Mouse (Mus musculus) left cerebral cortex, postnatal 10 days (tissue): ENCODE data around the gene 9130213A22Rik. TPM values are rescaled to one million over a fixed set of nuclear protein-coding genes. Genes with fewer than 3 reads are reported as not detected.
A peak's percentile ranks its signal among the peaks of the same experiment; 100 is the strongest.

Experiments
- DNase-seq, 2 experiments: peaks; one replicate each; pipeline ENCODE4 v3.0.0; 2021 to 2022; ENCODE audit warnings: low spot score in 2 of 2, mixed read lengths in 1 of 2; ENCODE audit errors: extremely low spot score in 1 of 2
- intact Hi-C: fragments of 180-260 bp; cut with DNase I; formaldehyde crosslinking; loops from one replicate; pipeline ENCODE4 v1.15.1; 2025
- total RNA-seq, 2 experiments: library from RNA; stranded (reverse); gene quantifications; 2 replicates each; pipeline ENCODE4 v1.2.3; 2021

Gene 9130213A22Rik
- total RNA-seq, 2 experiments from 2014 or later: 0.51 to 0.64 TPM

DNA sequence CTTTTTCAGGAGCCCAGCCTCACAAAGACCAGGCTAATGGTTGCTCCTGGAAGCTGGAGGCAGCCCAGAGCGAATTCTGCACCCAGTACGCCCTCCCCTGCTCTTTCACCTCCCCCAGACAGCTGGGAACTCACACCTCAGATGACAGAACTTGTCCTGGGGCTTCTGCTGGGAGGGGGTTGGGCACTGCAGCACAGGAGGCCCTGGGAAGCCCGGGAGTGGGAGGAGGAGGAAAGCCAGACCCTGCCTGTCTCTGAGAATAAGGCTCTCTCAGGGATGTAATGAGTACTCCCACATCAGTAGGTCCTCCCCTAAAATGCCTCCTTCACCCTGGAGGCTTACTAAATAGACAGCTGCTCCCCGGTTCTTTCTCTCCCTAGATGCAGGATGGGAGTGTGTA, 35.3 kb downstream of the 9130213A22Rik start:
- intact Hi-C loops: no loop called here
- DNase-seq: no peak

DNA sequence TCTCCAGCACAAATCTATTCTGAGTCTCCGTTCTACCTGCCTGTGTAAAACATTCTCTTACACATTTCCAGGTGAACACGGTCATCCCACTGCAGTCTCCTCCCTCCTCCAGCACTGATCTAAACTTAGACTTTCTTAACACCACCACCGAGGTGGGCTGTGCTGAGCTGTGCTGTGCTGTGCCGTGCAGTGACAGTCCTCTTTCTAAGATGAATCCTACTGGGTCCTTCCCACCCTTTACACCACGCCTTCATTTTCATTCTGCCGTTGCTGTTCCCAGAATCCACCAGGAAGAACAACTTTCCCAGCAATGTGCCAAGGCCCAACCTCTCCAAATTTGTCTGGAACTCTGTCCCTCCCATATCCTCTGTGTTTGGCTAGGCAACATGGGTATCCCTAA, 36.0 kb downstream of the 9130213A22Rik start:
- intact Hi-C loops: no loop called here
- no peak for DNase-seq

DNA sequence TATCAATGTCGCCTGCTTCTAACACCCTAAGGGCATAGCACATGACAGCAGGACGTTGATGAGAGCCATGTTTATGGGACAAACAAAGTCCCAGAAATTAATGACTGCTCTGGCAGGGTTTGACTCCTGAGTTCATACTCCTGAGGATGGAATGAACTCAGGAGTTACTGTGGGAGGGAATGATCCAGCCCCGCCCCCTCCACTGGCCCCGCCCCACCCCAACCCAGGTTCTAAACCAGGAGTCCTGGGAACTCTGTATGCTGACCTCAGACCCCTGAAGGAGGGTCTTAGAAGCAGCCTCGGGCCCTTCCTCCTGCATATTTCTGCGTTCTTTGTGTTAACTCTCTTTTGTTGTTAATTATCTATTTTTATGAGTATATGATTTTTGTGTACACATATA, 36.8 kb downstream of the 9130213A22Rik start:
- DNase-seq: no peak
- intact Hi-C loops: no loop called here

DNA sequence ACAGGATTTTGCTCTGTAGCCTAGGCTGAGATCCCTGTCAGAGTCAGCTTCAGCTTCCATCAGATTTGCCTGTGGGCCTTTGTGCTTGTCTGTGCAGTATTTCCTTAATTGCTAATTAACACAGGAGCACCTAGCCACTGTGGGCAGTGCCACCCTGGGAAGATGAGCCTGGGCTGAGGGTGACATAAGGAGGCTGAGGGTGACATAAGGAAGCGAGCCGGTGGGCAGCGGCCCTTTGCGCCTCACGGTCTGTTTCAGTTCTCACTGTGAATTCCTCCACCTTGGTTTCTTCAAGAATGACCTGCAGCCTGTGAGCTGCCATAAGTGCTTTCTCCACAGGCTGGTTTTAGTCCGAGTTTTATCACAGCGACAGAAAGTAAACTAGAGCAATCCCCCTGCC, 40.8 kb downstream of the 9130213A22Rik start:
- intact Hi-C loops: no loop called here
- DNase-seq: no peak

DNA sequence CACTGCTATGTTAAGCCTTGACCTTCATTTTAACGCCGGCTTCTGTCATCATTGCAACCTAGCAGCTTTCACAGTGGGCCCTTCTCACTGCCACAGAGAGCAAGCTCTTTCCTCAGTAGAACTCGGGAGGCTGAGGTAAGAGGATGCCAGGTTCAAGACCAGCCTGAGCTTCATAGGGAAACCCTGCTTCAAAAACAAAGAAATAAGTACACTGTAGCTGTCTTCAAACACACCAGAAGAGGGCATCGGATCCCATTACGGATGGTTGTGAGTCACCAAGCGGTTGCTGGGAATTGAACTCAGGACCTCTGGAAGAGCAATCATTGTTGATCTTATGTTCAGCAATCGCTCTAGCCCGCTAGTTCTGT, 41.5 kb downstream of the 9130213A22Rik start:
- no peak for DNase-seq
- intact Hi-C loops: no loop called here

- intact Hi-C loops: no loop called here
- DNase-seq: no peak
These were observed 42.1 kb downstream of the 9130213A22Rik start for GRCm38 (mm10) chr11:69080102-69080854.

DNA sequence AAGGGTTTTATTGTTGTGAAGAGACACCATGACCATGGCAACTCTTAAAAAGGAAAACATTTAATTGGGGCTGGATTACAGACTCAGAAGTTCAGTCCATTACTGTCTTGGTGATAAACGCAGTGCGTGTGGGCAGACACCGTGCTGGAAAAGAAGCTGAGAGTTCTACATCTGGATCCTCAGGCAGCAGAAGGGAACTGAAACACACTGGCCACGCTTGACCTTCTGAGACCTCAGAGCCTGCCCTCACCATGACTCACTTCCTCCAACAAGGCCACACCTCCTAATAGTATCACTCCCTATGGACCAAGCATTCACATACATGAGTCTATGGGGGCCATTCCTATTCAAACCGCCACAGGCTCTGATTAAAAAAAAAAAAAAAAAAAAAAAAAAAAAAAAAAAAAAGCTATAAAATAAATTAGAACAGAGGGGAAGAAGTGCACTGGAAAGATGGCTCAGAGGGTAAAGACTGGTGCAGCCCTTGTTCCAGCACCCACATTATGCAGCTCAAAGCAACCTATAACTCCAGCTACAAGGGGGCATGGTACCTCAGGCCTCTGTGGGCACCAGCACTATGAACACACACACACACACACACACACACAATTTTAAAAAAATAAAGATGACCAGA, 43.5 kb downstream of the 9130213A22Rik start:
- no peak for DNase-seq
- intact Hi-C loops: no loop called here

DNA sequence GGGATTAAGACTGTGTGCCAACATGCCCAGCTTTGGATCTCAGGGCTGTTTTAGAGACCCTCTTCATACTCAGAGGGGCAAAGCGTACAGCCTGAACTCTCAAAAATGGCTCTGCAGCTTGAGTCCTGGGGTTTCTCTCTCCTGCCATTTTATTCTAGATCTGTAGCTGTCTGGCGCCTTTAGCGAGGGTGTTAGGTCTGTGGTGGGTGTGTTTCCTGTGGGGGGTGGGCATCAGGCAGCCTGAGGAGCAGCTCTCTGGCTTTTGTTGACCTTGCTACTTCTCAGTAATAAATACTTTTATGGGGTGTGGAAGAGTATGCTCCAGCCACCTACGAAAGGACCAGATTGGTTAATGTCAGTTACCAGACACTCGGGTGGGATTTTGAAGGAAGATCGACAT, 44.3 kb downstream of the 9130213A22Rik start:
- DNase-seq: no peak

GRCm38 (mm10) chr11:69077316-69077715, 45.1 kb downstream of the 9130213A22Rik start:
- intact Hi-C loops: no loop called here
- DNase-seq: no peak

More for the DNA sequence above, 44.3 kb downstream of the 9130213A22Rik start:
- intact Hi-C loops: no loop called here

- peak in 1 of 2 experiments; percentile 11 for DNase-seq
- intact Hi-C loops: no loop called here
These were observed 45.8 kb downstream of the 9130213A22Rik start for GRCm38 (mm10) chr11:69076572-69076971.

- DNase-seq: no peak
- intact Hi-C loops: no loop called here
These were observed 46.5 kb downstream of the 9130213A22Rik start for GRCm38 (mm10) chr11:69075764-69076479.

- intact Hi-C loops: no loop called here
- no peak for DNase-seq
These were observed 47.7 kb downstream of the 9130213A22Rik start for GRCm38 (mm10) chr11:69074776-69075069.

- DNase-seq: peak in 1 of 2 experiments; percentile 3
- intact Hi-C loops: no loop called here
These were observed 48.2 kb downstream of the 9130213A22Rik start for GRCm38 (mm10) chr11:69073951-69074775.

DNA sequence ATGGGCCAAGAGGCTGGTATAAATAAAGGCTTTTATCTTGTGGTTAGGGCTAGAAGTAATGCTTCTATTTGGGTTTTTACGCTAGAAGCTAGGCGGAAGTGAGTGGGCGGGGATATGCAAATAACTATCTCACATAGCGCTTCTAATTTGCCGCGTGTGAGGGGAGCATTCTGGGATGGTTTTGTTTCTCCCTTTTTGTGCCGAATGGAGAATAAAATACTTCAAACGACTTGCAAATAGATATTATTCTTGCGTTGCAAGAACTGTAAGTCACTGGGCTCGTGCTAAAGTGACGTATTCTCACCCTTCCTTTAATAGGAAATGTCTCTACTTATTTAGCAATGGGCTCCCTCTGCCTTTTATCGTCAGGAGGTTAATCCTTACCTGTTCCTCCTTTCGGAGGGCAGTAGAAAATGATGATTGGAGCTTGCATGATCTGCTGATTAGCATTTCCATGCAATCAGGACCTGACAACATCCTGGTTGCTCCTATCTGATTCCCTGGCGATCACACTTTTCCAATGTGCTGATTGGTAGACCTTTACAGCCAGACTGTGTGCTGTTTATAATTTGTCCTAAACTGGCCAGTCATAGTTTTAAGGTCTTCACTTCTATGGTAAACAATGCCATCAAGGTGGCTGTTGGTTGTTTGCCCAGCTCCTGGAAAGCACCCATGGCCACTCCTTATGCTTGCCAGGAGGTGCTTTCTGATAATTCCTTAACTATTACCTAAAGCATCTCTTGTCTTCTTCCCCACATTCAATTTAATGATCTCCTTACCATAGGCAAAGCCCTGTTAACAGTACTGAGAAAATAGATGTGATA, 49.1 kb downstream of the 9130213A22Rik start:
- intact Hi-C loops: no loop called here
- peak; percentile 89 to 90 for DNase-seq

GRCm38 (mm10) chr11:69072666-69073064, 49.7 kb downstream of the 9130213A22Rik start:
- intact Hi-C loops: no loop called here
- DNase-seq: no peak

- DNase-seq: no peak
- intact Hi-C loops: no loop called here
These were observed 50.2 kb downstream of the 9130213A22Rik start for GRCm38 (mm10) chr11:69072234-69072633.

DNA sequence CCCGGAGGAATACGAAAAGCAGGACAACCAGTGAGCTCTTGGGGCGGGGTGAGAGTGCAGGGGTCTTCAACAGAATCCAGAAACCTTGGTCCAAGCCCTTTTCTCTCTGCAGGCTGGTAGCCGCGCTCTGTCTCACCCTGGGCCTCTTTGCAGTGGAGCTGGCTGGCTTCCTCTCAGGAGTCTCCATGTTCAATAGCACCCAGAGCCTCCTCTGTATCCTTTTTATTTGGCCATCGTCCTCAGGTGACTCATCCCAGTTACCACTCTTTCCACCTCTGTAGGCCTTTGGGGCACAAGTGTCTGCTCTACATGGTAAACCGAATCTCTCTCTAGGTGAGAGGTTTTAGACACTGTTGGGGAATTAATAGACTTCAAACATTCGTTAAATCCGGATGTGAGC, 51.1 kb downstream of the 9130213A22Rik start:
- DNase-seq: no peak

GRCm38 (mm10) chr11:69070590-69071222, 51.7 kb downstream of the 9130213A22Rik start, which contains the start of gene Tmem107:
Gene Tmem107, plus strand, starts transcription at chr11:69070806.
- intact Hi-C loops: no loop called here
- DNase-seq: peak; percentile 91 to 95

More for the DNA sequence above, 51.1 kb downstream of the 9130213A22Rik start:
- intact Hi-C loops: no loop called here
